Mouse (Mus musculus) heart, postnatal 25 days (tissue): ENCODE results near the gene Zfp266. TPM values are rescaled to one million over a fixed set of nuclear protein-coding genes. Genes with fewer than 3 reads are reported as not detected.
"Not testable (repeated sequence)": the region's sequence is repeated elsewhere in the genome, so short reads cannot be mapped to it uniquely, and the experiment has no call there.

ENCODE experiments used
- DNase-seq: peaks from one replicate; pipeline ENCODE4 v3.0.0; 2022; ENCODE audit warnings: low spot score
- intact Hi-C: fragments of 180-260 bp; cut with DNase I; formaldehyde crosslinking; loops from one replicate; pipeline ENCODE4 v1.15.1; 2025
- total RNA-seq, 2 experiments: library from RNA; stranded (reverse); gene quantifications; 2 replicates each; pipeline ENCODE4 v1.2.3; 2021

Gene Zfp266
- 10 to 100 TPM; 22.2 to 29.9 TPM for total RNA-seq

- intact Hi-C loops, result loop anchor here (2.0 kb wide), 1 partner anchor 29 kb away; the partner anchor contains the start of gene Zfp426
- peak; percentile 80 for DNase-seq
Observed at GRCm38 (mm10) chr9:20521306-20521957, at the start of gene Zfp266. Gene Zfp266 (minus strand): TSS chr9:20521417.

- DNase-seq, intact Hi-C loops: not testable (repeated sequence)
Observed at GRCm38 (mm10) chr9:20565326-20566030, 44.3 kb upstream of the Zfp266 start.

DNA sequence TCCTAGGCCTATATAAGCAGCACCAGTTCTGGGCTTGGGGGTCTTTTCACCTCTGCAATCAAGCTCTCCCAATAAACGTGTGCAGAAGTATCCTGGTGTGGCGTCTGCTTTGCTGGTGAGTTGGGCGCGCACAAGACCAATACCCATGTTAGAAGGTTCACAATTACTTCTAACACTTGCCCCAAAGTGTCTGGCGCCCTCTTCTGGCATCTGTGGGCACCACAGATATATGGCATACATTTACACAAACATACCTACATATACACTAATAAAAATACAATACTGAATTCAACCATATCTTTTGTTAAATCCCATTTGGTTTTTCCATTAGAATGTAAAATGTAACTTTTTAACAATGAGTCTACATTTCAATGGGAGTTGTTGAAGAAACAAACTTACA lies 41.0 kb upstream of the Zfp266 start:
- intact Hi-C loops, result no loop called here

GRCm38 (mm10) chr9:20552698-20553097 lies 31.5 kb upstream of the Zfp266 start:
- intact Hi-C loops, result no loop called here
- DNase-seq, result no peak

More for the DNA sequence above, 41.0 kb upstream of the Zfp266 start:
- DNase-seq, result no peak

GRCm38 (mm10) chr9:20551781-20552275 lies 30.6 kb upstream of the Zfp266 start:
- no peak for DNase-seq
- intact Hi-C loops, result no loop called here

DNA sequence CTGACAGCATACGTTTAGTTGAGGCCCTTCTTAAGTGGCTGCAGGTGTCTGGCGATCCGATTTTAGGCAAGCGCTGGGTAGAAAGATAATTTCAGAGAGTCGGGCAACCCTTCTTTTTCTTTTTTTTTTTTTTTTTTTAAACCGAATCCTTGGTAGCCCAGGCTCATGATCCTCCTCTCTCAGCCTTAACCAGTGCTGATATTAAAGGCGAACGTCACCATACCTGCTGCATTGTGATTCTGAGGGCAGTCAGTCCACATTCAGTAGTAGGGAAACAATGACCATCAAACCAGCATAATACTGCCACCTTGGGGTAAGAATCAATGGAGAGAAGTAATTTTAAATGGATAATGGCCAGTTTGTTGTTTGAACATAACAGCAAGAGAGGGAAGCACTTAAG lies 23.9 kb upstream of the Zfp266 start:
- DNase-seq, result no peak
- intact Hi-C loops, result loop anchor here (1.0 kb wide), 1 partner anchor 77 kb away; no protein-coding TSS in a partner anchor

- intact Hi-C loops, result no loop called here
- peak; percentile 79 for DNase-seq
Observed at GRCm38 (mm10) chr9:20544070-20544821, 23.0 kb upstream of the Zfp266 start.

DNA sequence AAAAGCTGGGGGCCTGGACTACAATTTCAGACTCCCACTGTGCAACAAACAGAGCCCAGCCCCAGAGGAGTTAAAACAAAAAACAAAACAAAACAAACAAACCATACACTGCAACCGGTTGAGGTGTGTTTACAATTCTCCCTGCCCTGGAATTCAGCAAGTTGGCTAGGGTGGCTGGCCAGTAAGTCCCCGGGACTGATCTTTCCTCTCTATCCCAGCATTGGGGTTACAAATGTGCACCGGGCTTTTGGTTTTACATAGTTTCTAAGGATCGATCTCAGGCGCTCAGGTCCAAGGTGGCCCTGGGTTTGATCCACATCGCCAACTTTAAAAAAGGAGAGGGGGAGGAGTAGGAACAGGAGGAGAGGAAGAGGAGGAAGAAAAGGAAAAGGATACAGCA lies 22.3 kb upstream of the Zfp266 start:
- no peak for DNase-seq
- intact Hi-C loops, result loop anchor here (2.0 kb wide), 1 partner anchor 21 kb away; no protein-coding TSS in a partner anchor

GRCm38 (mm10) chr9:20536598-20536997 lies 15.4 kb upstream of the Zfp266 start:
- no peak for DNase-seq
- intact Hi-C loops, result no loop called here

GRCm38 (mm10) chr9:20534326-20534926 lies 13.2 kb upstream of the Zfp266 start:
- intact Hi-C loops, result no loop called here
- no peak for DNase-seq

DNA sequence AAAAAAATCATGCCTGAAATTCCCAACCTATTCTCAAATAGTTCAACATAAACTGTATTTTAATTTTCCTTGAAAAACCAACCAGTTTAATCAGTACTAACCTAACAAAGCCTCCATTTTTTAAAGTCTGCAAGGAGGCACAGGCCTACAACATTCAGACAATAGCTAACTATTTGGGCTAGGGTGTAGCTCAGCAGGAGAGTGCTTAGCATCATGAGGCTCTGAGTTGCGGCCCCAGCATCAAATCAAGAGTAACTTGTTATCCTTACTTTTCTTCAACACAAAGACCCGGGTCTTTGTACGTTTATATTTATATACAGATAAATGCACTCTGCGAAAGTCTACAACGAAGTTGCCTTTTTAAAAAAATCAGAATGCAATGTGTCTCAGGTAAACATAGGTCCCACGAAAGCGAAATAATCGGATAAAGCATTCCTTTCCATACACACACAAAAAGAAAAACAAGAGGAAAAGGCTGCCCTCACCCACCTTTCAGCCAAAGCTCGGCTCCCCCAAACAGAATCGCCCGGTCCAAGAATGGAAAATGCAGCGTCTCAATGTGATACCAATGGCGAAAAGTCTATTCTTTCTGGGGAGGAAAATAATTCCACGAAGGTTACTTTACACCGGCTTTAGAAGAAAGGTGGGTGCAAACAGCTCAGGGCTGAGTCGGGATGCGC lies 546 bp downstream of the Zfp266 start:
- intact Hi-C loops, result loop anchor here (2.0 kb wide), 1 partner anchor 28 kb away; the partner anchor contains the start of gene Zfp426
- no peak for DNase-seq

DNA sequence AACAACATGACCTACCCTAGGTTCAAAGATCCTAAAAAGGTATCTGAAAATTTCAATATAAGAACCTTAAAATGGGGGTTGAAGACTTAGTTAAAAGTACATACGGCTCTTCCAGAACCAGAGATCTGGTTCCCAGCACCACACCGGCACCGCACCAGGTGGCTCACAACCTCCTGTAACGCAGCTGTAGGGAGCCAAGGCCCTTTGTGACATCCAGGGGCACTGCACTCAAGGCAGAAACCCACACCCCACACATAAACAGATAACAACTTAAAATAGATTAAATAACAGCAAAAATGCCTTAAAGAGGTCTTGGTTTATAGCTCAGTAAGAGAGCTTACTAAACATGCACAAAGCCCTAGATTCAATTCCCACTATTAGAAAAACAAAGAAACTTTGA lies 1.3 kb downstream of the Zfp266 start:
- intact Hi-C loops, result loop anchor here (2.0 kb wide), 1 partner anchor 27 kb away; the partner anchor contains the start of gene Zfp426
- DNase-seq, result no peak

DNA sequence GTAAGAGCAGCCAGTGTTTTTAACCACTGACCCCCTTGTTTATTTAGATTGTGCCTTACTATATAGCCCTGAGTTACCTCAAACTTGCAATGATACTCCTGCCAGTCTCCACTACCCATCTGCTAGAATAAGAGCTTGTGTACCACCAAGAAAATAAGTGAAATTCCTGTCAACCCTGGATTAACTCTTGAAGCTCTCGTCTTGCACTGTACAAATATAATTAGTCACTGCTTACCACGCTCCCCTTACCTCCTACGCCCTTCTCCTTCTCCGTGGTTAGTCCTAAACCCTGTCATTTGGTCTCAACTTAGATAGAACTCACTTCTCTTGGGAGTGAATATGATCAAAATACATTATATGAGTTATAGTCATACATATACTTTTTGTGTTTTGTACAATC lies 2.5 kb downstream of the Zfp266 start:
- intact Hi-C loops, result no loop called here
- no peak for DNase-seq

DNA sequence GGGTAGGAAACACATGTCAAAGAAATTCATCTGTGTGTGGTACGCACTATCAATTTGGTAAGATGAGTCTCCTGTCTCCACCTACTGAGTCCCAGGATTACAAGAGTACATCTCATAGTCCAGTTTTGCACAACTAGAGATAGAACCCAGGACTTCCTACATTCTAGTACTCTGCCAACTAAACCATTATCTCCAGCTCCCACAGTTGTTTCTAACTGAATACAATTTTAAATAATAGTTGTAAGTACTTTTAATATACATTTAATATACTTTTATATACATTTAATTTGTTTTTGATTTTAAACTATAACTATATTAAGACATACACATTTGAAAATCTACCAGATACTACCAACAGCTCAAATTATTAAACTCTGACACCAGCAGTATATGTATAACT lies 3.5 kb downstream of the Zfp266 start:
- no peak for DNase-seq
- intact Hi-C loops, result no loop called here

DNA sequence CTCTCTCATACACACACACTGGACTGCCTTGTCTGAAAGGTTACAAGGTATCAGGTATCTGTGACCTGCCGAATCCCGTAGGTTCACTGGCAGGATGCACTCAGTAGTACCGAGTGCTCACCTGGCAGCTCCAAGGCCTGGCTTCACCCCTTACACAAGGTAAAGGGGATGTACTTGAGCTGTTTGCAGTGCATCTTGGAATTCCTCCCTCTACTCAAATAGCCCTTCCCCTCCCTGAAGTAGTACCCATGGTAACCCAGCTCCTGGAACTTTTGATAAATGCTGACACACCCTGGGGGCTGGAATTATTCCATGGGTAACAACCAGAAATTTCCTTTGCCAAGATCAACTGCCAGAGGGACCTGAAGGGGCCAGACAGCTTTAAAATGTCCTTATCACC lies 7.2 kb downstream of the Zfp266 start:
- intact Hi-C loops, result no loop called here
- no peak for DNase-seq

DNA sequence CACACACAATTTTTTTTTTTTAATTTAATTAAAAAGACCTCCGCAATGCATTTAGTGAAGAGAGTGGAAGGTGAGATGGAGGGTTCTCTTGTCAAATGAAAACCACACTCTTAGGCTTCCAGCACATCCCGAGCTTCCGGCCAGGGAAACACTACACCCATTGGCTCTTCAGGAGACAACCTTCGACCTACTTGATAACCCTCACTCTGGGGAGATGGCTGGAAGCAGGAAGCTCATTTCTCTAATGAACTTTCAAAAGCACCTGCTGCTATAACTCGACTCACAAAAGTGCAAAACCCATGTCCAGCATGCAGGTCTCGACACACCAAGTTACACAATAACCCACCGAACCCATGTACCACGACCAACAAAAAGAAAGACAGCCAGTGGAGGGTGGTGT lies 8.5 kb downstream of the Zfp266 start:
- intact Hi-C loops, result no loop called here
- no peak for DNase-seq

DNA sequence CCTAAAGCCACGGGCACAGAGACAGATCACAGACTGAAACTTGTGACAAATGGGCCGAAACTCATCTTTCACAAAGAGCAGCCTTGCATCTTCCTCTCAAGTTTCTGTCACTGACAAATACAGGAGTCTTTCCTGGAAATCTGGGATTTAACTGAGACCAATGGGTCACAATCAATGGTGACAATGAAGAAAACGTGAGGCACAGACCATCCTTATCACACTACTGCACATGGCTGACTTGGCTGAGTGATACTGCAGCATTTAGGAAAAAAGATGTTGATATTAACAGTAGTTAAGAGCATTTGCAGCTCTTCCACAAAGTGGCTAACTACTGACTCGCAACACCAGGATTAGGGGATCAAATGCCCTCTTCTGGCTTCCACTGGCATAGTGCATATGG lies 9.6 kb downstream of the Zfp266 start:
- intact Hi-C loops, result no loop called here
- DNase-seq, result no peak

DNA sequence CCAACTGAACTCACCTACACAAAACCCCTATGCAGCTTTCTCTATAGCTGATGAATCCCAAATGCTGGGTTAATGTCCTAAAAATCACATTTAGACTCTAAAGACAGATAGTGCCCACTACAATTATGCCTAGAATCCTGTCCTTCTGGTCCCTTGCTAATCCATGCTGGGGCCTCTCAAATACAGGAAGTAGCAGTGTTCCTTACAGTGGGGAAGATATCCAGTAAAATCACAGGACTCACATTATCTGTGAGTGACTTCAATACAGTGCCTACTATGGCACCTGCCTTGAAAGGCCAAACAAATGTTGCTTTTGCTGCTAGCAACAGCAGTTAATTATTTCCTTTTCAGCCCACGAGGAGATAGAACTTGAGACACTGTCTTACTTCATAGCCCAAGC lies 10.9 kb downstream of the Zfp266 start:
- intact Hi-C loops, result no loop called here
- no peak for DNase-seq

GRCm38 (mm10) chr9:20509676-20510075 lies 11.5 kb downstream of the Zfp266 start:
- DNase-seq, result no peak
- intact Hi-C loops, result no loop called here

DNA sequence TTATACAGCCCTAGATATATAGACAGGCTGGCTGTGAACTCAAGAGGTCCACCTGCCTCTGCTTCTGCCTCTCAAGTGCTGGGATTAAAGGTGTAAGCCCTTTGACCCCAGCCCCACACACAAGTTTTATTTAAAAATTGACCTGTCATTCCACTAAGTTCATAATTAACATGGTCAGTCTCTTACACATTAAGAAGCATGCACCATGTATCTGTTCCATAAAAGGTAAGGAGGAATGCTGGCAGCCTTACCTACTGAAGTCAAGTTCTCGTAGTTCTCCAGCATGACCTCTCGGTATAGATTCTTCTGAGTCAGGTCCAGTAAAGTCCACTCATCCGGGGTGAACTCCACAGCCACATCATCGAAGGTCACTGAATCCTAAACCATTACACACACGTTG lies 16.4 kb downstream of the Zfp266 start:
- intact Hi-C loops, result no loop called here
- no peak for DNase-seq
